Mouse (Mus musculus) stomach, postnatal 0 days (tissue): ENCODE measurements at regions not wholly inside any gene's neighbourhood (a gene's known extent, or its start where the extent isn't known, plus 50 kb on each side); places are given as distances from the start of the nearest gene placed in this dataset.

Experiments
- CTCF ChIP-seq: IDR thresholded peaks from 2 replicates; pipeline ENCODE4 v1.5.1; 2016; ENCODE audit warnings: antibody characterized with exemption, low read depth, mild to moderate bottlenecking, moderate library complexity
- EP300 ChIP-seq: optimal IDR thresholded peaks from 2 replicates; pipeline ENCODE3; 2016; ENCODE audit warnings: antibody characterized with exemption

- TF ChIP-seq CTCF: no peak
- TF ChIP-seq EP300: no peak
Measured at GRCm38 (mm10) chr1:65687322-65687721, 239.0 kb upstream of the Crygf start.
